Comparison of ENCODE assay signal across 8 mouse cellular contexts in genomic region chrX:101273875-101274738, GRCm38 (mm10). TPM values are rescaled to one million over a fixed set of nuclear protein-coding genes. Genes with fewer than 3 reads are reported as not detected.
DNase-seq lines count a peak whose midpoint lies in the region; ATAC-seq and TF ChIP-seq lines count a peak whose summit lies in the region.

TSS of gene Med12 (plus strand) at chrX:101274030.

- no peaks in the 10 kb centered on the region; the same call in 1 of the 2 replicates for H3K9me3 ChIP-seq in erythroblast, embryonic 14.5 days (ENCODE audit: control insufficient read depth, low read length)
- H3K9me3 ChIP-seq in heart, embryonic 12.5 days (replicated peaks) = no peaks in the 10 kb centered on the region
- H3K9me3 ChIP-seq in kidney, postnatal 0 days (replicated peaks; ENCODE audit: low read length) = no peaks in the 10 kb centered on the region
- H3K9me3 ChIP-seq in liver, embryonic 11.5 days (ENCODE audit: control insufficient read depth, low read length) = no peaks in the 10 kb centered on the region
- no peaks in the 10 kb centered on the region for H3K9me3 ChIP-seq in stomach, embryonic 14.5 days (ENCODE audit: control insufficient read depth, low read depth, low read length)

- peaks cover 32% of the 10 kb centered on the region for H3K4me1 ChIP-seq in erythroblast, embryonic 14.5 days (ENCODE audit: control insufficient read depth)
- H3K4me1 ChIP-seq in heart, embryonic 12.5 days (replicated peaks) = peaks cover 8% of the 10 kb centered on the region; the same call in 1 of the 2 replicates
- H3K4me1 ChIP-seq in kidney, postnatal 0 days (replicated peaks; ENCODE audit: insufficient read depth, low read length) = no peaks in the 10 kb centered on the region
- no peaks in the 10 kb centered on the region for H3K4me1 ChIP-seq in liver, embryonic 11.5 days (replicated peaks; ENCODE audit: control insufficient read depth, insufficient read depth, low read length)
- H3K4me1 ChIP-seq in stomach, embryonic 14.5 days (ENCODE audit: control insufficient read depth, insufficient read depth, low read length) = no peaks in the 10 kb centered on the region

- ATAC-seq in heart, embryonic 12.5 days (ENCODE audit: insufficient number of reproducible peaks, low FRiP score) = peak; percentile 97
- ATAC-seq in kidney, postnatal 0 days (replicated peaks; ENCODE audit: low FRiP score, low read depth) = peak; percentile 99
- peak; percentile 97 for ATAC-seq in liver, embryonic 11.5 days (replicated peaks; ENCODE audit: low FRiP score)
- ATAC-seq in stomach, embryonic 14.5 days (ENCODE audit: insufficient number of reproducible peaks, insufficient read depth, low FRiP score, low read depth) = peak; percentile 98

- peaks cover 10% of the 10 kb centered on the region for H3K79me2 ChIP-seq in C2C12 (ENCODE audit: control insufficient read depth, insufficient read depth)

- 12% methylated on average over 54 of the region's 54 CpGs for WGBS in heart, embryonic 12.5 days
- WGBS in kidney, postnatal 0 days = 27% methylated on average over 54 of the region's 54 CpGs
- WGBS in liver, embryonic 11.5 days = 15% methylated on average over 52 of the region's 54 CpGs
- WGBS in stomach, embryonic 14.5 days = 16% methylated on average over 53 of the region's 54 CpGs

- H3K36me3 ChIP-seq in C2C12 (ENCODE audit: control insufficient read depth, insufficient read depth) = peaks cover 12% of the 10 kb centered on the region
- peaks cover 43% of the 10 kb centered on the region for H3K36me3 ChIP-seq in erythroblast, embryonic 14.5 days (ENCODE audit: control insufficient read depth)
- H3K36me3 ChIP-seq in heart, embryonic 12.5 days = peaks cover 36% of the 10 kb centered on the region
- H3K36me3 ChIP-seq in kidney, postnatal 0 days (ENCODE audit: insufficient read depth, low read length) = no peaks in the 10 kb centered on the region
- peaks cover 6% of the 10 kb centered on the region; the same call in 1 of the 2 replicates for H3K36me3 ChIP-seq in liver, embryonic 11.5 days (ENCODE audit: control insufficient read depth, insufficient read depth, low read length)
- peaks cover 6% of the 10 kb centered on the region; the same call in 1 of the 2 replicates for H3K36me3 ChIP-seq in stomach, embryonic 14.5 days (ENCODE audit: control insufficient read depth, insufficient read depth, low read length)

- H3K9ac ChIP-seq in heart, embryonic 12.5 days = peak within 1 kb of the TSS; percentile 89
- H3K9ac ChIP-seq in kidney, postnatal 0 days (ENCODE audit: low read depth, low read length) = peak within 1 kb of the TSS; percentile 70
- peak within 1 kb of the TSS; percentile 80 for H3K9ac ChIP-seq in liver, embryonic 11.5 days (ENCODE audit: low read depth, low read length)
- H3K9ac ChIP-seq in stomach, embryonic 14.5 days (replicated peaks; ENCODE audit: low read depth, low read length) = peak within 1 kb of the TSS; percentile 52

- H3K4me3 ChIP-seq in C2C12 (ENCODE audit: insufficient read depth, poor library complexity, severe bottlenecking) = peak within 1 kb of the TSS; percentile 40
- H3K4me3 ChIP-seq in erythroblast, embryonic 14.5 days (replicated peaks) = peak within 1 kb of the TSS; percentile 90
- peak within 1 kb of the TSS; percentile 71 for H3K4me3 ChIP-seq in heart, embryonic 12.5 days
- peak within 1 kb of the TSS; percentile 54 for H3K4me3 ChIP-seq in kidney, postnatal 0 days (replicated peaks; ENCODE audit: low read depth, low read length)
- H3K4me3 ChIP-seq in liver, embryonic 11.5 days (ENCODE audit: low read depth, low read length) = peak within 1 kb of the TSS; percentile 64
- H3K4me3 ChIP-seq in stomach, embryonic 14.5 days (ENCODE audit: low read depth, low read length) = peak within 1 kb of the TSS; percentile 52

- peak; percentile 96 for DNase-seq in brain, embryonic 14.5 days (ENCODE audit: low read depth)
- peak; percentile 95 for DNase-seq in kidney, postnatal 0 days (ENCODE audit: low spot score)
- peak; percentile 84 for DNase-seq in liver, embryonic 11.5 days (ENCODE audit: low spot score)
- peak; percentile 87 for DNase-seq in naive thymus-derived CD4-positive, alpha-beta T cell, adult 2 months (ENCODE audit: low read depth)

- H3K79me3 ChIP-seq in C2C12 (ENCODE audit: low read depth) = peaks cover 1% of the 10 kb centered on the region

- peak within 1 kb of the TSS; percentile 62 for H3K4me2 ChIP-seq in heart, embryonic 12.5 days
- H3K4me2 ChIP-seq in kidney, postnatal 0 days (ENCODE audit: low read length) = peak within 1 kb of the TSS; percentile 54
- peak within 1 kb of the TSS; percentile 61 for H3K4me2 ChIP-seq in liver, embryonic 11.5 days
- H3K4me2 ChIP-seq in stomach, embryonic 14.5 days (replicated peaks; ENCODE audit: low read depth, low read length) = peak within 1 kb of the TSS; percentile 42

- TF ChIP-seq CTCF in C2C12 (IDR thresholded peaks at IDR 0.05; ENCODE audit: control insufficient read depth, insufficient read depth, insufficient read length) = no peak
- no peak for TF ChIP-seq CTCF in brain, embryonic 14.5 days (IDR thresholded peaks at IDR 0.05; ENCODE audit: borderline replicate concordance, extremely low read depth, insufficient read depth, insufficient read length)
- no peak for TF ChIP-seq CTCF in kidney, postnatal 0 days (IDR thresholded peaks at IDR 0.05; ENCODE audit: low read depth)

- peak within 1 kb of the TSS; percentile 77 for H3K27ac ChIP-seq in heart, embryonic 12.5 days (ENCODE audit: poor library complexity, severe bottlenecking)
- peak within 1 kb of the TSS; percentile 77 for H3K27ac ChIP-seq in kidney, postnatal 0 days
- H3K27ac ChIP-seq in liver, embryonic 11.5 days (ENCODE audit: low read depth, low read length) = peak within 1 kb of the TSS; percentile 75
- H3K27ac ChIP-seq in stomach, embryonic 14.5 days (ENCODE audit: low read length) = peak within 1 kb of the TSS; percentile 63; the same call in 1 of the 2 replicates

- H3K27me3 ChIP-seq in C2C12 (ENCODE audit: control insufficient read depth, insufficient read depth, insufficient read length) = no peaks in the 10 kb centered on the region
- H3K27me3 ChIP-seq in erythroblast, embryonic 14.5 days (ENCODE audit: control insufficient read depth) = no peaks in the 10 kb centered on the region; the same call in 1 of the 2 replicates
- no peaks in the 10 kb centered on the region for H3K27me3 ChIP-seq in heart, embryonic 12.5 days (replicated peaks)
- H3K27me3 ChIP-seq in kidney, postnatal 0 days (ENCODE audit: insufficient read depth, low read length) = no peaks in the 10 kb centered on the region
- no peaks in the 10 kb centered on the region; the same call in none of the 2 replicates for H3K27me3 ChIP-seq in liver, embryonic 11.5 days (replicated peaks; ENCODE audit: control insufficient read depth, insufficient read depth, low read length)
- no peaks in the 10 kb centered on the region for H3K27me3 ChIP-seq in stomach, embryonic 14.5 days (ENCODE audit: control insufficient read depth, insufficient read depth, low read length)

- 0 out of 2 replicates have a peak, but pooled peaks have one; percentile 7 for TF ChIP-seq POLR2A in brain, embryonic 14.5 days (IDR thresholded peaks at IDR 0.05; ENCODE audit: borderline replicate concordance, extremely low read depth, insufficient read depth, insufficient read length, poor library complexity, severe bottlenecking)

- peak within 1 kb of the TSS; percentile 58 for H3ac ChIP-seq in C2C12 (ENCODE audit: control insufficient read depth, insufficient read length, low read depth)

TF ChIP-seq in C2C12, 6 proteins besides CTCF, POLR2A, EP300 and RAD21:
- TF ChIP-seq MAX (IDR thresholded peaks at IDR 0.05) (peak; percentile 26), MYOG (IDR thresholded peaks at IDR 0.05; ENCODE audit: control insufficient read depth, extremely low read depth, insufficient read length) (no peak)

RNA-seq across cellular contexts. Expression of gene Med12, which starts in this region (rescaled TPM):
- 22.7 TPM for polyA plus RNA-seq in C2C12 (2012; fragmentation: generic; extraction: Trizol)
- polyA plus RNA-seq in brain, embryonic 14.5 days (2012; rRNA removed) = 63.6 and 77.3 TPM in 2 replicates
- polyA plus RNA-seq in erythroblast, embryonic 14.5 days (2012) = 27.4 and 30.3 TPM in 2 replicates
- polyA plus RNA-seq in heart, embryonic 12.5 days (2016; fragmentation: Nextera tagmentation; extraction: Ambion mirVana) = 30.5 and 30.7 TPM in 2 replicates
- polyA plus RNA-seq in kidney, postnatal 0 days (2015; fragmentation: Nextera tagmentation; extraction: Ambion mirVana) = 19.8 and 21.1 TPM in 2 replicates
- polyA plus RNA-seq in liver, embryonic 11.5 days (2014; fragmentation: Nextera tagmentation; extraction: Ambion mirVana) = 36.5 and 41.1 TPM in 2 replicates
- polyA plus RNA-seq in stomach, embryonic 14.5 days (2014; fragmentation: Nextera tagmentation; extraction: Ambion mirVana) = 42.9 and 46.8 TPM in 2 replicates

Comparison
In these comparisons a context has a peak if more than half of its experiments do, and no peak if none do; other contexts are left out.
1. Peak in every context shown above with its lines: DNase-seq, ATAC-seq, H3K4me3 ChIP-seq and H3K27ac ChIP-seq.
2. H3K4me3 ChIP-seq: peak in every context shown above with its lines; median percentile 90 in erythroblast, embryonic 14.5 days; 71 in heart, embryonic 12.5 days; 64 in liver, embryonic 11.5 days; 54 in kidney, postnatal 0 days; 52 in stomach, embryonic 14.5 days; 40 in C2C12.